Mouse (Mus musculus): ENCODE measurements around the gene Flvcr2. TPM values are rescaled to one million over a fixed set of nuclear protein-coding genes. Genes with fewer than 3 reads are reported as not detected.

The Flvcr2 gene
- total and polyA plus RNA-seq, 3 experiments: 0.07 TPM; not detected in 2

GRCm38 (mm10) chr12:85771356-85771755, 25.0 kb downstream of the Flvcr2 start:
- Histone ChIP-seq H3K79me2 (ENCODE audit: control insufficient read depth, insufficient read depth, low read length, poor library complexity) (no peaks in the 10 kb centered on the region), H3K9me3 (replicated peaks; ENCODE audit: insufficient read depth, low read length) (no peaks in the 10 kb centered on the region), H3K27me3 (ENCODE audit: control insufficient read depth in 1 of 2, insufficient read depth in 2 of 2, low read length in 2 of 2) (peaks cover 6 to 10% of the 10 kb centered on the region in 2 experiments), H3K27ac (ENCODE audit: control insufficient read depth, low read depth, low read length) (no peak overlapping the region), H3K9ac (ENCODE audit: control insufficient read depth, low read depth, low read length, poor library complexity, severe bottlenecking) (no peak overlapping the region), H3K4me3 (ENCODE audit: control insufficient read depth in 1 of 2, insufficient read depth in 1 of 2, low read depth in 2 of 2, low read length in 2 of 2) (no peak overlapping the region), H3K36me3 (ENCODE audit: control insufficient read depth in 1 of 2, insufficient read depth in 2 of 2, low read length in 2 of 2) (no peaks in the 10 kb centered on the region), H3K4me1 (ENCODE audit: control insufficient read depth in 1 of 2, insufficient read depth in 2 of 2, low read length in 2 of 2) (no peaks in the 10 kb centered on the region)
- TF ChIP-seq CTCF (IDR thresholded peaks at IDR 0.05 in 2 of 3, conservative IDR thresholded peaks at IDR 0.05 in 1 of 3; ENCODE audit: control insufficient read depth in 1 of 3, insufficient read depth in 1 of 3, low read depth in 2 of 3, low read length in 3 of 3, poor library complexity in 1 of 3, severe bottlenecking in 1 of 3): no peak
- no peak for TF ChIP-seq NELFE (IDR thresholded peaks at IDR 0.05; ENCODE audit: low read depth, low read length)
- TF ChIP-seq MYC (IDR thresholded peaks at IDR 0.05; ENCODE audit: low read depth, low read length): no peak
- no peak for TF ChIP-seq TCF12 (IDR thresholded peaks at IDR 0.05; ENCODE audit: low read depth, low read length)
- no peak for TF ChIP-seq SIN3A (IDR thresholded peaks at IDR 0.05; ENCODE audit: low read length)
- TF ChIP-seq POLR2AphosphoS2 (IDR thresholded peaks at IDR 0.05; ENCODE audit: low read length): no peak
- TF ChIP-seq ZKSCAN1 (IDR thresholded peaks at IDR 0.05; ENCODE audit: low read depth, low read length): no peak
- TF ChIP-seq ZMIZ1 (IDR thresholded peaks at IDR 0.05; ENCODE audit: low read depth, low read length): no peak
- no peak for TF ChIP-seq SMC3 (IDR thresholded peaks at IDR 0.05; ENCODE audit: low read depth, low read length)
- TF ChIP-seq MAZ (IDR thresholded peaks at IDR 0.05; ENCODE audit: low read depth, low read length): no peak
- TF ChIP-seq MEF2A (IDR thresholded peaks at IDR 0.05; ENCODE audit: extremely low read depth, insufficient replicate concordance, low read depth, low read length, poor library complexity, severe bottlenecking): no peak
- no peak for DNase-seq (ENCODE audit: low read depth, low spot score)

- Histone ChIP-seq H3K9ac (ENCODE audit: control insufficient read depth, low read depth, low read length, poor library complexity, severe bottlenecking) (no peak overlapping the region), H3K27ac (ENCODE audit: control insufficient read depth, low read depth, low read length) (no peak overlapping the region), H3K79me2 (ENCODE audit: control insufficient read depth, insufficient read depth, low read length, poor library complexity) (no peaks in the 10 kb centered on the region), H3K4me3 (ENCODE audit: control insufficient read depth in 1 of 2, insufficient read depth in 1 of 2, low read depth in 2 of 2, low read length in 2 of 2) (no peak overlapping the region), H3K27me3 (ENCODE audit: control insufficient read depth in 1 of 2, insufficient read depth in 2 of 2, low read length in 2 of 2) (peaks cover 2 to 4% of the 10 kb centered on the region in 2 experiments; a peak in 3 of 4 replicates), H3K9me3 (replicated peaks; ENCODE audit: insufficient read depth, low read length) (no peaks in the 10 kb centered on the region), H3K4me1 (ENCODE audit: control insufficient read depth in 1 of 2, insufficient read depth in 2 of 2, low read length in 2 of 2) (no peaks in the 10 kb centered on the region), H3K36me3 (ENCODE audit: control insufficient read depth in 1 of 2, insufficient read depth in 2 of 2, low read length in 2 of 2) (no peaks in the 10 kb centered on the region)
- TF ChIP-seq SIN3A (IDR thresholded peaks at IDR 0.05; ENCODE audit: low read length): no peak
- TF ChIP-seq CHD1 (IDR thresholded peaks at IDR 0.05; ENCODE audit: low read depth, low read length): no peak
- TF ChIP-seq EP300 (IDR thresholded peaks at IDR 0.05; ENCODE audit: low read depth in 1 of 2, low read length in 2 of 2): no peak
- no peak for TF ChIP-seq MAZ (IDR thresholded peaks at IDR 0.05; ENCODE audit: low read depth, low read length)
- TF ChIP-seq CTCF (IDR thresholded peaks at IDR 0.05 in 2 of 3, conservative IDR thresholded peaks at IDR 0.05 in 1 of 3; ENCODE audit: control insufficient read depth in 1 of 3, insufficient read depth in 1 of 3, low read depth in 2 of 3, low read length in 3 of 3, poor library complexity in 1 of 3, severe bottlenecking in 1 of 3): no peak
- TF ChIP-seq NELFE (IDR thresholded peaks at IDR 0.05; ENCODE audit: low read depth, low read length): no peak
- no peak for DNase-seq (ENCODE audit: low read depth, low spot score)
These were observed 32.6 kb downstream of the Flvcr2 start for GRCm38 (mm10) chr12:85778962-85779361.

- H3K27ac ChIP-seq (ENCODE audit: control insufficient read depth, low read depth, low read length): no peak overlapping the region
- H3K4me3 ChIP-seq (ENCODE audit: control insufficient read depth in 1 of 2, insufficient read depth in 1 of 2, low read depth in 2 of 2, low read length in 2 of 2): no peak overlapping the region
- H3K27me3 ChIP-seq (ENCODE audit: control insufficient read depth in 1 of 2, insufficient read depth in 2 of 2, low read length in 2 of 2): peaks cover 2 to 3% of the 10 kb centered on the region in 2 experiments; a peak in 3 of 4 replicates
- no peak for DNase-seq (ENCODE audit: low read depth, low spot score)
- H3K79me2 ChIP-seq (ENCODE audit: control insufficient read depth, insufficient read depth, low read length, poor library complexity): no peaks in the 10 kb centered on the region
- no peaks in the 10 kb centered on the region for H3K9me3 ChIP-seq (replicated peaks; ENCODE audit: insufficient read depth, low read length)
- H3K36me3 ChIP-seq (ENCODE audit: control insufficient read depth in 1 of 2, insufficient read depth in 2 of 2, low read length in 2 of 2): no peaks in the 10 kb centered on the region
- TF ChIP-seq ZMIZ1 (IDR thresholded peaks at IDR 0.05; ENCODE audit: low read depth, low read length) (no peak), MYC (IDR thresholded peaks at IDR 0.05; ENCODE audit: low read depth, low read length) (no peak)
- no peak overlapping the region for H3K9ac ChIP-seq (ENCODE audit: control insufficient read depth, low read depth, low read length, poor library complexity, severe bottlenecking)
- H3K4me1 ChIP-seq (ENCODE audit: control insufficient read depth in 1 of 2, insufficient read depth in 2 of 2, low read length in 2 of 2): no peaks in the 10 kb centered on the region
These were observed 33.4 kb downstream of the Flvcr2 start for GRCm38 (mm10) chr12:85779707-85780106.

All from MEL (cell line).